Mouse (Mus musculus) layer of hippocampus, postnatal 25 days (tissue): ENCODE measurements around the gene 1700016K19Rik. TPM values are rescaled to one million over a fixed set of nuclear protein-coding genes. Genes with fewer than 3 reads are reported as not detected.

Experiments used
- DNase-seq, 2 experiments: peaks; one replicate each; pipeline ENCODE4 v3.0.0; 2022; ENCODE audit warnings: mixed read lengths in 2 of 2, low spot score in 1 of 2; ENCODE audit errors: extremely low spot score in 1 of 2
- total RNA-seq, 2 experiments: library from RNA; stranded (reverse); gene quantifications; 2 replicates each; pipeline ENCODE4 v1.2.3; 2021

1700016K19Rik gene
- total RNA-seq, result 1 to 10 TPM; 2.4 to 3.0 TPM

- peak; percentile 61 to 67 for DNase-seq
These were observed at the start of gene 1700016K19Rik for GRCm38 (mm10) chr11:75999440-76000155. 1700016K19Rik (plus strand) TSS chr11:75999912.

GRCm38 (mm10) chr11:75950459-75950858, 49.3 kb upstream of the 1700016K19Rik start:
- DNase-seq, result no peak

- DNase-seq, result no peak
These were observed 47.8 kb upstream of the 1700016K19Rik start for GRCm38 (mm10) chr11:75951895-75952294.

GRCm38 (mm10) chr11:75954896-75955295, 44.8 kb upstream of the 1700016K19Rik start:
- no peak for DNase-seq

GRCm38 (mm10) chr11:75956651-75957050, 43.1 kb upstream of the 1700016K19Rik start:
- no peak for DNase-seq

GRCm38 (mm10) chr11:75957124-75957832, 42.4 kb upstream of the 1700016K19Rik start:
- DNase-seq, result no peak

GRCm38 (mm10) chr11:75961782-75962181, 37.9 kb upstream of the 1700016K19Rik start:
- no peak for DNase-seq

GRCm38 (mm10) chr11:75963730-75964475, 35.8 kb upstream of the 1700016K19Rik start:
- no peak for DNase-seq

- no peak for DNase-seq
These were observed 35.3 kb upstream of the 1700016K19Rik start for GRCm38 (mm10) chr11:75964476-75964730.

- DNase-seq, result no peak
These were observed 33.9 kb upstream of the 1700016K19Rik start for GRCm38 (mm10) chr11:75965674-75966400.

GRCm38 (mm10) chr11:75966401-75967372, 33.0 kb upstream of the 1700016K19Rik start:
- peak; percentile 63 to 64 for DNase-seq

- DNase-seq, result no peak
These were observed 31.0 kb upstream of the 1700016K19Rik start for GRCm38 (mm10) chr11:75968761-75969160.

- DNase-seq, result no peak
These were observed 29.1 kb upstream of the 1700016K19Rik start for GRCm38 (mm10) chr11:75970629-75971028.

- DNase-seq, result no peak
These were observed 27.5 kb upstream of the 1700016K19Rik start for GRCm38 (mm10) chr11:75972188-75972587.

GRCm38 (mm10) chr11:75972916-75973567, 26.7 kb upstream of the 1700016K19Rik start:
- no peak for DNase-seq

- DNase-seq, result no peak
These were observed 25.7 kb upstream of the 1700016K19Rik start for GRCm38 (mm10) chr11:75973988-75974387.

GRCm38 (mm10) chr11:75976748-75977147, 23.0 kb upstream of the 1700016K19Rik start:
- no peak for DNase-seq

GRCm38 (mm10) chr11:75978051-75978450, 21.7 kb upstream of the 1700016K19Rik start:
- no peak for DNase-seq

- no peak for DNase-seq
These were observed 19.3 kb upstream of the 1700016K19Rik start for GRCm38 (mm10) chr11:75980413-75980812.
